Mouse (Mus musculus) liver, postnatal 0 days (tissue): ENCODE measurements around the gene Senp1.

Experiments
- CTCF ChIP-seq: sonication (generic); IDR thresholded peaks from 2 replicates; pipeline ENCODE4 v1.5.1; 2016; ENCODE audit warnings: antibody characterized with exemption, low read depth
- EP300 ChIP-seq: IDR thresholded peaks from 2 replicates; pipeline ENCODE4 v1.6.1; 2016; ENCODE audit warnings: antibody characterized with exemption, low read depth, mild to moderate bottlenecking

GRCm38 (mm10) chr15:98025611-98026010, 67.9 kb downstream of the Senp1 start:
- no peak for TF ChIP-seq CTCF
- TF ChIP-seq EP300 = no peak
